Mouse (Mus musculus): ENCODE measurements around the gene Hmox2. TPM values are rescaled to one million over a fixed set of nuclear protein-coding genes. Genes with fewer than 3 reads are reported as not detected.
"Not testable (repeated sequence)": the region's sequence is repeated elsewhere in the genome, so short reads cannot be mapped to it uniquely, and the experiment has no call there.

The Hmox2 gene
- polyA plus RNA-seq, 1 experiment from 2014 or later: 91.9 TPM

DNA sequence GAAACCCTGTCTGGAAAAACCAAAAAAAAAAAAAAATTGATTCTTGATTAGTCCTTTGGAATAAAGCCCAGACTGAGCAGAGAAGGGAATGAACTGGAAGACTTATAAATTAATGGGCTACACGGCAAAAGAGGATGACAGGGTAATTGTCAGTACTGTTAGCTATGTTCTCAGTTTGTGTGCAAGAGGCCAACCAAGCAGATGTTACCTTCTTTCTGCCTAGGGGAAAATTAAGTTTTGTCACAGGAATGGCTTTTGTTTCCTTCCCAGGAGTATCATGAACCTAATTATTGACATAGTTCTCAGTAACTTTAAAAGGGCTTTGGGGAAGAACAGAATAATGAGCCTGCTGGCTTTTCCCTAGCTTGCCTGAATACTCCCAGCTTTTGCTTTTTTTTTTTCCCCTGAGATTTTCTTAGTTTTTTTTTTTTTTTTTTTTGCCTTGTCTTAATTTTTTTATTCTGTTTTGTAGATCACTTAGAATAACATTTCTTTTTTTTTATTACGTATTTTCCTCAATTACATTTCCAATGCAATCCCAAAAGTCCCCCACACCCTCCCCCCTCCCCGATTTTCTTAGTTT is 4.7 kb downstream of the Hmox2 start:
- no peak for DNase-seq (ENCODE audit: low spot score)
- Histone ChIP-seq H3K27me3 (replicated peaks; ENCODE audit: low read depth, poor library complexity, severe bottlenecking) (no peaks in the 10 kb centered on the region), H3K36me3 (replicated peaks) (peaks cover 18% of the 10 kb centered on the region; the same call in 1 of the 2 replicates), H3K9me3 (no peaks in the 10 kb centered on the region), H3K4me1 (peaks cover 17% of the 10 kb centered on the region), H3K27ac (replicated peaks) (no peak overlapping the region), H3K4me3 (no peak overlapping the region)
- 84% methylated on average over 3 of the region's 3 CpGs for WGBS

DNA sequence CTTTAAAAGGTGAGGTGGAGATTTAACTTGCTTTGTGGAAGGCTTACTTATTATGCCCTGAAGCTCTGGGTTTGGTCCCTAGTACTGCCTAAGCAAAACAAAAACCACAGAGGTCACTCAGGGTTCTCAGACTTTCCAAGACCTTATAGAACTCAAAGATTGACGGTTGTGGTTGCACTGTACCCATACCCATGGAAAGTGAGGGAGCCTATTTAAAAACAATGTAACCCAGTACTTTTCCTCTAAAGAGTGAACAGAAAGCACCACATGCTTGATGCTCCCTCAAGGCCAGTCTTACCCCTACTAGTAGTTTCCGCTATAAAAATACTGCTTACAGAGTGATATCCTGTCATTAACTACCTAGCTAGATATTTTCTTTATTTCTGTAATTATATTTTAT is 10.1 kb downstream of the Hmox2 start:
- no peaks in the 10 kb centered on the region for H3K4me1 ChIP-seq
- H3K27me3 ChIP-seq (replicated peaks; ENCODE audit: low read depth, poor library complexity, severe bottlenecking): no peaks in the 10 kb centered on the region
- H3K27ac ChIP-seq (replicated peaks): no peak overlapping the region
- H3K4me3 ChIP-seq: no peak overlapping the region
- no peak for DNase-seq (ENCODE audit: low spot score)
- no peaks in the 10 kb centered on the region for H3K9me3 ChIP-seq
- 85% methylated on average over 2 of the region's 2 CpGs for WGBS
- H3K36me3 ChIP-seq (replicated peaks): peaks cover 24% of the 10 kb centered on the region; the same call in 1 of the 2 replicates

DNA sequence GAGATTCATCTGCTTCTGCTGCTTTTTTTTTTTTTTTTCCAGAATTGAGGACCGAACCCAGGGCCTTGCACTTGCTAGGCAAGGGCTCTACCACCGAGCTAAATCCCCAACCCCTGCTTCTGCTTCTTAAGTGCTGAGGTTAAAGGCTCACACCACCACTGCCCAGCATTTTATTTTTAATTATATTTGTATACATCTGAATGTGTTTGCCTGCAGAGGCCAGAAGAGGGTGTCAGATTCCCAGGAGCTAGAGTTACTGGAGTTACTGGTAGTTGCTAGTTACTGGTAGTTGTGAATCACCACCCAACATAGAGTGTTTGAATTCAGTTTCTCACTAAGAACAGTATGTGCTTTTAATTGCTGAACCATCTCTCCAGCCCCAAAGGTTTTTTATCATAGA is 13.8 kb downstream of the Hmox2 start:
- no peak for DNase-seq (ENCODE audit: low spot score)
- no peak overlapping the region for H3K27ac ChIP-seq (replicated peaks)
- H3K36me3 ChIP-seq (replicated peaks): peaks cover 38% of the 10 kb centered on the region
- no peak overlapping the region for H3K4me3 ChIP-seq
- H3K27me3 ChIP-seq (replicated peaks; ENCODE audit: low read depth, poor library complexity, severe bottlenecking): no peaks in the 10 kb centered on the region
- 93% methylated on average over 2 of the region's 2 CpGs for WGBS
- no peaks in the 10 kb centered on the region for H3K4me1 ChIP-seq
- peaks cover 6% of the 10 kb centered on the region for H3K9me3 ChIP-seq

DNA sequence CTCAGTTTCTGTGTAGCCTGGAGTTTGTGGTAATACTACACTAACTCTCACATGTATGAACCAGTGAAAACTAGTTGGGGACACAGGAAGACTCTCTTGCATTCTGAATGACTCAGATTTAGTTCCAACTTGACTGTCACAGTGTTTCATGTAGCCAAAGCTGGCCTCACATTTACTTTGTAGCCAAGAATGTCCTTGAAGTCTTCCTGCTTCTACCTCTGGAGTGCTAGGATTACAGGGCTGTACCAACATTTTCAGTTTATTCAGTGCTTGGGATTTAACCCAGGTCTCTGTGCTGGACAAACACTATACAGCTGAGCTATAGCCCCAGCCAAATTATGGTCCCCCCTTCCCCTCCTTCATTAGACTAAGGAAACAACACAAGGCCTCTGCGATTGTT is 16.0 kb downstream of the Hmox2 start:
- Histone ChIP-seq H3K4me3 (no peak overlapping the region), H3K27ac (replicated peaks) (no peak overlapping the region), H3K36me3 (replicated peaks) (peaks cover 31% of the 10 kb centered on the region), H3K4me1 (no peaks in the 10 kb centered on the region), H3K9me3 (peaks cover 6% of the 10 kb centered on the region), H3K27me3 (replicated peaks; ENCODE audit: low read depth, poor library complexity, severe bottlenecking) (no peaks in the 10 kb centered on the region)
- DNase-seq (ENCODE audit: low spot score): no peak
- 93% methylated on average over 1 of the region's 1 CpGs for WGBS

DNA sequence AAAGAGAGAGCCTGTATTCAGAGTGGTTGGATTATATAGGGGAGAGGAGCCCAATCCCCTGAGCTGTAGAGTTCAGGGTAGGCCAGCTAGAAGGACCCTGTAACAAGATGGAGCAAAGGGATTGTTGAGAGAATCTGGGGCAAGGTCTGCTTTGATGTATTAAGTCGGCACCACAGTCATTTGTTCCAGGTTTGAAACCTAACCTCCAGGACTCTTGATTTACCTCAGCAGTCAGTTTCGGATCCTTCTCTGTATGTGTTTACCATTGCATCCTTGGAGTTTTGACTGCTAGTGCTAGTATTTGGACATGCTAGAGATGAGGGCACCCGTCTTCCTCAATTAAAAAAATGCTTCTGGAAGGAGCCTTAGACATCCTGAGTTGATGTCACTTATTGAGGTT is 26.0 kb downstream of the Hmox2 start:
- 91% methylated on average over 3 of the region's 3 CpGs for WGBS

DNA sequence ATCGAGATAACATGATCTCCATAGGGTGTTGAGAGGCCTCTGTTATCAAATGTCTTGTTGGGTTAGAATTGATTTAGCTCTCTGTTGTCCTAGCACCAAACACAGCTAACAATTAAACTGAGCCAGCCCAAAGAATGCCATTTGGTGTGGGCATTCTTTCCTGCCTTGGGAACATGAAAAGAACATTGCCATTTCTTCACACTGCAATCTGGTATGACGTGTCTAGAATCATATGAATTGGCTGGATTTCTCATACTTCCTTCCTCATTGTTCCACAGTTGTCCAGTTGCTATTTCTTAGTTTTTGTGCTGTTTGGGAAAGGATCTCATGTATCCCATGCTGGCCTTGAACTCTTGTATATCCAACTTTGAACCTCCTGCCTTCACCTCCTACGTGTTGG is 27.9 kb downstream of the Hmox2 start:
- Histone ChIP-seq H3K27ac (replicated peaks) (no peak overlapping the region), H3K4me3 (no peak overlapping the region), H3K27me3 (replicated peaks; ENCODE audit: low read depth, poor library complexity, severe bottlenecking) (no peaks in the 10 kb centered on the region), H3K4me1 (0 out of 2 replicates have a peak, but pooled peaks cover 6% of the 10 kb centered on the region), H3K36me3 (replicated peaks) (peaks cover 15% of the 10 kb centered on the region), H3K9me3 (peaks cover 5% of the 10 kb centered on the region; the same call in 1 of the 2 replicates)
- DNase-seq (ENCODE audit: low spot score): no peak
- WGBS: 94% methylated on average over 3 of the region's 3 CpGs

More for the DNA sequence above, 26.0 kb downstream of the Hmox2 start:
- DNase-seq (ENCODE audit: low spot score): no peak
- 0 out of 2 replicates have a peak, but pooled peaks cover 2% of the 10 kb centered on the region for H3K4me1 ChIP-seq
- peaks cover 15% of the 10 kb centered on the region for H3K36me3 ChIP-seq (replicated peaks)
- H3K9me3 ChIP-seq: peaks cover 5% of the 10 kb centered on the region; the same call in 1 of the 2 replicates
- H3K27ac ChIP-seq (replicated peaks): no peak overlapping the region
- no peak overlapping the region for H3K4me3 ChIP-seq
- H3K27me3 ChIP-seq (replicated peaks; ENCODE audit: low read depth, poor library complexity, severe bottlenecking): no peaks in the 10 kb centered on the region

DNA sequence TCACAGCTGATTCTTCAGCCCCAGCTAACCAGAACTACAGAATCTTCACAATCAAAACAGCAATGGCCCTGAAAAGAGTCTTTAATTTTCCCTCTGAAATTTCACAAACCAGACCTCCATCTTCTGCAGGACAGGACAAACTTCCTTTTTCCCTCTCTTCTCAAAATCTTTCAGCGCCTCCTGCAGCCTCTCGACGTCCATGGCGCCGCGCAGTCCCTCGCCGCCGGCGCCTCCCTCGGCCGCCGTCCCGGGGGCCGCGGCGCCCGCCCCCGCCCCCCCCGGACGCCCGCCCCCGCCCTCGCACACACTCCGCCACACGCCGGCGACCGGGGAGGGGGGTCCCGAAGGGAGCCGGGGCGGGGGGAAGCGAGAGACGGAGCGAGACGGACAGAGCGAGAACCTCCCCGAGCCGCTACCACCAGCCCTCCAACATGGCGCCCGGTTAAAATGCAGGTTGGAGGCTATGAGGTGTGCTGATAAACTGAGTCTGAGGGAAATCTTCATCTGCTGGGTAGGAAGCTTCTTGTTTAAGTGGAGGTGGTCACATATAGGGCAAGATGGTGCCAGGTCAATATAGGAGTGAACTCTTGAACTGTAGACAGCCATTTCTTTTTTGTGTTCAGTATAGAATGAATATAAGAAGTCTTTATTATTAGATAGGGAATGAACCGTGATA is 30.6 kb downstream of the Hmox2 start:
- peak overlapping the region; percentile 84 for H3K27ac ChIP-seq (replicated peaks)
- DNase-seq (ENCODE audit: low spot score): peak; percentile 33
- H3K4me1 ChIP-seq: not testable (repeated sequence)

DNA sequence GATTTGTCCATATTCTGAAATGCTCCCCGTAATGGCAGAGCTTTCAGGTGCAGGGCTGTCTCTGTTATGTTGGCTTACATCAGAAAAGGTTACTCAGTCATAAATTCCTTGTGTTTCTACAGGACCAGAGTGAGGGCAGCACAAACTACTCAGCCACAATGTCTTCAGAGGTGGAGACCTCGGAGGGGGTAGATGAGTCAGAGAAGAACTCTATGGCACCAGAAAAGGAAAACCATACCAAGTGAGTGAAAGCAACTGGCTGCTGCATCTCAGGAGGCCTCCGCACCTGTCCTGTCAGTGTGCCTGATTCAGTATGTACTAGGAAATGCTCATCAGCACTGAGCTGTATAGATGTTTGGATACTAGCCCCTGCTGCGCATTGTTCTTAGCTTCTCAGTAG is 36.3 kb downstream of the Hmox2 start:
- peaks cover 51% of the 10 kb centered on the region for H3K36me3 ChIP-seq (replicated peaks)
- no peak overlapping the region for H3K4me3 ChIP-seq
- no peaks in the 10 kb centered on the region for H3K9me3 ChIP-seq
- H3K4me1 ChIP-seq: 0 out of 2 replicates have a peak, but pooled peaks cover 1% of the 10 kb centered on the region
- no peak for DNase-seq (ENCODE audit: low spot score)
- no peak overlapping the region for H3K27ac ChIP-seq (replicated peaks)
- WGBS: 95% methylated on average over 4 of the region's 4 CpGs
- no peaks in the 10 kb centered on the region for H3K27me3 ChIP-seq (replicated peaks; ENCODE audit: low read depth, poor library complexity, severe bottlenecking)

More for the DNA sequence above, 30.6 kb downstream of the Hmox2 start:
- H3K4me3 ChIP-seq: peak overlapping the region; percentile 55
- not testable (repeated sequence) for H3K36me3 ChIP-seq (replicated peaks); H3K9me3 ChIP-seq; H3K27me3 ChIP-seq (replicated peaks; ENCODE audit: low read depth, poor library complexity, severe bottlenecking)
- 4% methylated on average over 42 of the region's 42 CpGs for WGBS

DNA sequence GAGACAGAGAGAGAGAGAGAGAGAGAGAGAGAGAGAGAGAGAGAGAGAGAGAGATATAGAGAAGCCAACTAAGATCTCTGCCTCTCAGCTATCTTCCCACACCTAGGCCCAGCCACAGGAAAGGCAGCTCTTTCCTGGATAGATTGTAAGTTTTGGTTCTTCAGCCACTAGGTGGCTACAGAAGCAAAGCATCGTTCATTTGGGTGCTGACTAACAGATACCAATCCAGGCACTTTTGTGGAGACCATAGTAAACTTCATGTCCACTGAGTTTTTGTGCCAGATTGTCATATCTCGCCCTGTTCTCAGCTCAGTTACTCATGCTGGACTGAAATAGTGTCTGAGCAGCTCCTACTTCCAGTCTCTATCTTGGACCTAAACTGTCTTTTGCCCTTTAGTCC is 37.1 kb downstream of the Hmox2 start:
- H3K9me3 ChIP-seq: no peaks in the 10 kb centered on the region
- no peaks in the 10 kb centered on the region for H3K4me1 ChIP-seq
- H3K36me3 ChIP-seq (replicated peaks): peaks cover 59% of the 10 kb centered on the region
- no peaks in the 10 kb centered on the region for H3K27me3 ChIP-seq (replicated peaks; ENCODE audit: low read depth, poor library complexity, severe bottlenecking)
- WGBS: 47% methylated on average over 2 of the region's 2 CpGs
- no peak for DNase-seq (ENCODE audit: low spot score)
- no peak overlapping the region for H3K27ac ChIP-seq (replicated peaks)
- no peak overlapping the region for H3K4me3 ChIP-seq

DNA sequence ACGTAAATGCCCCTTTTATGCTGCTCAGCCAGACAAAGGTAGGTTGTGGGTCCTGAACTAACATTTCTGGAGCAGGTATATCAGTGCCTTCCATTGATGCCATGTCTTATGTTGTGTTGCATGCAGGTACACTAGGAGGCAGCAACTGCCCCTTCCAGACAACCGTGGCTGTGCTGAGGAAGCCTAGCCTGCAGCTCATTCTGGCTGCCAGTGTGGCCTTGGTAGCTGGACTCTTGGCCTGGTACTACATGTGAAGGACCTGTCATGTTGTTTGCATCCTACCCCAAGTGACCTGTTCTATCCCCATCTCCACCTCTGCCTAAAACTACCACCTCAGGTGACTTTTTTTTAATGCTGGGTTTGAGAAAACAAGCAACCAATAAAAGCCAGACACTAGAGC is 39.7 kb downstream of the Hmox2 start:
- Histone ChIP-seq H3K36me3 (replicated peaks) (peaks cover 85% of the 10 kb centered on the region), H3K4me3 (no peak overlapping the region), H3K27me3 (replicated peaks; ENCODE audit: low read depth, poor library complexity, severe bottlenecking) (no peaks in the 10 kb centered on the region), H3K4me1 (no peaks in the 10 kb centered on the region), H3K9me3 (no peaks in the 10 kb centered on the region), H3K27ac (replicated peaks) (no peak overlapping the region)
- WGBS: 88% methylated on average over 2 of the region's 2 CpGs
- no peak for DNase-seq (ENCODE audit: low spot score)

DNA sequence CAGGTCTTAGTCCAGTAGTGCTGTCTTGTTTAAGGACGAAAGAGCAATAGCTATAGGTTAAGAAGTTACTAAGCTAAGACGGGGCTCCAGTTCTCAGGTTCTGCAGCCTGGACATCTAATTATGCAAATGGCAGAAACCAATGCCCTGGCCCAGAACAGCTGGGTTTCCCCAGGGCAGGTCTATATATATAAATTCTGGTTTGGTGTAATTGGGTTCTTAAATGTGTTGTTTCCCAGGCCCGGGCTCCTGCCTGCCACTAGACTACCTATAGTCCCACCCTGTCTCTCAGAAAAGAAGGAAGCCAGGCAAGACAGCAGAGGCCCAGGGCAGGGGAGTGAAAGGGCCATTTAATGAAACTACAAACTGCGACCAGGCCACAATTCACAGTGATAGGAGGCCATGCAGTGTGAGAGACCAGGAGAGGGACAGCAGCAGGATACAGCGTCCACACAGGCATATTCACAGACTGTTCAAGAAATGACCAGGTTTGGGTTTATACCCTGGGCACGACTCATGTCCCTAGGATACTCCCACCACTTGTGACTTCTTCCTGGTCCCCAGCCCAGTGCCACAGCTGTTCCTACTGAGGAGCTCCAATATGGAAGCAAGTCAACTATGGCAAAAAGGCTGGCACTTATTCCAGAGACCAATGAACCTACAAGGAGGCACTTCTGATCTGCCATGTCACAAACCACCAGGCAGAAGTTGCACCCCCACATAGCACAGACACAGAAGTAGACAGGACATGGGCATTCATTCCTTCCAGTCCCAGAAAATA is 41.0 kb downstream of the Hmox2 start:
- Histone ChIP-seq H3K4me3 (no peak overlapping the region), H3K27me3 (replicated peaks; ENCODE audit: low read depth, poor library complexity, severe bottlenecking) (no peaks in the 10 kb centered on the region), H3K36me3 (replicated peaks) (peaks cover 92% of the 10 kb centered on the region), H3K4me1 (no peaks in the 10 kb centered on the region), H3K9me3 (no peaks in the 10 kb centered on the region), H3K27ac (replicated peaks) (no peak overlapping the region)
- 88% methylated on average over 6 of the region's 6 CpGs for WGBS
- DNase-seq (ENCODE audit: low spot score): no peak

DNA sequence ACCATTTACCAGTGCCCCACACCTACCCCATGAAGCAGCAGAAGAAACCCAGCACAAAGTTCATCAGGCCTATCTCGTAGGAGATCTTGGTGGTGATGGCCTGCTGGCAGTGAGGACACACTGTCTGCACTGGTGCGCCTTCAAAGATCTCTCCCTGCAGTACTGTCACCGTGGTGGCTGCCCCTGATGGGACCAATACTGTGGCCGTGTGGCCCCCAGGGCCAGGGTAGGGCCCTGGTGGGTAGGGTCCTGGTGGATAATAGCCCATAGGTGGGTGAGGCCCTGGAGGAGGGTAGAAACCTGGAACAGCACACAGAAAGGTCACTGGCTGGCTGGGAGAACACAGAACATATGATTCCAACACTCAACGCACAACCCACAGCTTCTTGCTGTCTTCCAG is 42.6 kb downstream of the Hmox2 start:
- no peak overlapping the region for H3K4me3 ChIP-seq
- peaks cover 88% of the 10 kb centered on the region for H3K36me3 ChIP-seq (replicated peaks)
- H3K9me3 ChIP-seq: no peaks in the 10 kb centered on the region
- WGBS: 96% methylated on average over 5 of the region's 5 CpGs
- H3K4me1 ChIP-seq: no peaks in the 10 kb centered on the region
- H3K27ac ChIP-seq (replicated peaks): no peak overlapping the region
- DNase-seq (ENCODE audit: low spot score): no peak
- H3K27me3 ChIP-seq (replicated peaks; ENCODE audit: low read depth, poor library complexity, severe bottlenecking): no peaks in the 10 kb centered on the region
